In genomic region chr7:101298375-101298774, GRCm38 (mm10) we compare ENCODE assay signal across 25 mouse cellular contexts. TPM values are rescaled to one million over a fixed set of nuclear protein-coding genes. Genes with fewer than 3 reads are reported as not detected.
DNase-seq lines count a peak whose midpoint lies in the region; ATAC-seq and TF ChIP-seq lines count a peak whose summit lies in the region.
"Had no signal": no experiment of that assay in that cellular context is flagged by ENCODE, and none has a peak within 500 bp of the region (broad histone marks: within the 10 kb centered on the region; RNA-seq: fewer than 3 reads in every experiment).

No protein-coding gene starts in this region.

- no peaks in the 10 kb centered on the region for H3K27me3 ChIP-seq in intestine, postnatal 0 days (replicated peaks; ENCODE audit: control insufficient read depth, insufficient read depth, low read length)
- no peaks in the 10 kb centered on the region for H3K27me3 ChIP-seq in intestine, embryonic 15.5 days (replicated peaks)
- H3K27me3 ChIP-seq: CH12.LX had no signal

- H3K9ac ChIP-seq in intestine, postnatal 0 days (ENCODE audit: low read depth, low read length) = no peak overlapping the region
- no peak overlapping the region for H3K9ac ChIP-seq in intestine, embryonic 15.5 days
- H3K9ac ChIP-seq: embryonic facial prominence, embryonic 13.5 days; embryonic facial prominence, embryonic 15.5 days; forebrain, embryonic 12.5 days had no signal

- TF ChIP-seq CTCF in intestine, postnatal 0 days (IDR thresholded peaks at IDR 0.05; ENCODE audit: low read depth) = no peak

- H3K4me2 ChIP-seq in intestine, postnatal 0 days (replicated peaks; ENCODE audit: low read depth) = no peak overlapping the region
- H3K4me2 ChIP-seq in intestine, embryonic 15.5 days (replicated peaks) = no peak overlapping the region
- H3K4me2 ChIP-seq: embryonic facial prominence, embryonic 13.5 days; embryonic facial prominence, embryonic 15.5 days; forebrain, embryonic 12.5 days had no signal

- 75% methylated on average over 3 of the region's 3 CpGs for WGBS in intestine, postnatal 0 days
- whole genome bisulfite sequencing in intestine, embryonic 15.5 days = 89% methylated on average over 3 of the region's 3 CpGs

- no peaks in the 10 kb centered on the region for H3K9me3 ChIP-seq in intestine, postnatal 0 days (ENCODE audit: control insufficient read depth)
- no peaks in the 10 kb centered on the region for H3K9me3 ChIP-seq in intestine, embryonic 15.5 days
- H3K9me3 ChIP-seq: embryonic facial prominence, embryonic 13.5 days; embryonic facial prominence, embryonic 15.5 days; forebrain, embryonic 10.5 days; forebrain, embryonic 12.5 days; G1E had no signal

- H3K36me3 ChIP-seq in intestine, postnatal 0 days (ENCODE audit: control insufficient read depth, insufficient read depth) = no peaks in the 10 kb centered on the region; the same call in 1 of the 2 replicates
- H3K36me3 ChIP-seq in intestine, embryonic 15.5 days = peaks cover 5% of the 10 kb centered on the region; the same call in 1 of the 2 replicates
- H3K36me3 ChIP-seq: embryonic facial prominence, embryonic 13.5 days; forebrain, embryonic 12.5 days had no signal

- H3K4me3 ChIP-seq in intestine, postnatal 0 days (ENCODE audit: low read depth, low read length) = no peak overlapping the region
- no peak overlapping the region for H3K4me3 ChIP-seq in intestine, embryonic 15.5 days (replicated peaks)
- H3K4me3 ChIP-seq: embryonic facial prominence, embryonic 13.5 days; embryonic facial prominence, embryonic 15.5 days; erythroblast, embryonic 14.5 days; forebrain, embryonic 10.5 days; forebrain, embryonic 12.5 days had no signal

- H3K4me1 ChIP-seq in intestine, postnatal 0 days (replicated peaks; ENCODE audit: control insufficient read depth, insufficient read depth, low read length) = peaks cover 12% of the 10 kb centered on the region; the same call in 1 of the 2 replicates
- peaks cover 31% of the 10 kb centered on the region for H3K4me1 ChIP-seq in intestine, embryonic 15.5 days (replicated peaks)

- DNase-seq in cerebellum, adult 9-11 months = peak; percentile 12
- no peak for DNase-seq in cerebellum, adult 18-20 months
- DNase-seq in CD4-positive helper T cell, adult 2 months (ENCODE audit: low read depth, low spot score) = peak; percentile 57
- peak; percentile 54 for DNase-seq in induced T-regulatory cell, adult 2 months (ENCODE audit: low read depth)
- DNase-seq in Muller cell, postnatal 12 days (ENCODE audit: inconsistent ontology term) = no peak
- DNase-seq: adrenal gland, adult 2 months; adrenal gland, postnatal 10 days; adrenal gland, postnatal 25 days; cerebellum, adult 11 months; cerebellum, adult 2 months; cerebellum, postnatal 10 days; cerebellum, postnatal 36 days; embryo, embryonic 11 days had no signal

- ATAC-seq in intestine, postnatal 0 days = 0 out of 2 replicates have a peak, but pooled peaks have one; percentile 6
- ATAC-seq in intestine, embryonic 15.5 days = no peak
- ATAC-seq: CD4-positive, CD25-positive, alpha-beta regulatory T cell, adult 4 months; forebrain, embryonic 14.5 days; forebrain, embryonic 16.5 days had no signal

- H3K27ac ChIP-seq in intestine, postnatal 0 days (ENCODE audit: low read depth, low read length) = no peak overlapping the region
- H3K27ac ChIP-seq in intestine, embryonic 15.5 days = no peak overlapping the region
- H3K27ac ChIP-seq: embryonic facial prominence, embryonic 13.5 days; embryonic facial prominence, embryonic 15.5 days; forebrain, embryonic 10.5 days; forebrain, embryonic 12.5 days had no signal

RNA-seq across cellular contexts. Expression of gene Atg16l2, which starts 3.7 kb away (rescaled TPM):
- polyA plus RNA-seq in intestine, postnatal 0 days (2015; fragmentation: Nextera tagmentation; extraction: Ambion mirVana) = 5.2 and 6.2 TPM in 2 replicates
- 14.3 and 16.1 TPM in 2 replicates for polyA plus RNA-seq in intestine, embryonic 15.5 days (2015; fragmentation: Nextera tagmentation; extraction: Ambion mirVana)

RNA-seq across cellular contexts. Expression of gene Stard10, which starts 18.5 kb away (rescaled TPM):
- 63.7 and 71.7 TPM in 2 replicates for polyA plus RNA-seq in intestine, postnatal 0 days (2015; fragmentation: Nextera tagmentation; extraction: Ambion mirVana)
- 111 and 125 TPM in 2 replicates for polyA plus RNA-seq in intestine, embryonic 15.5 days (2015; fragmentation: Nextera tagmentation; extraction: Ambion mirVana)

RNA-seq across cellular contexts. Expression of gene Arap1, which starts 49.5 kb away (rescaled TPM):
- 31.2 and 35.3 TPM in 2 replicates for polyA plus RNA-seq in intestine, postnatal 0 days (2015; fragmentation: Nextera tagmentation; extraction: Ambion mirVana)
- 56.3 and 58.4 TPM in 2 replicates for polyA plus RNA-seq in intestine, embryonic 15.5 days (2015; fragmentation: Nextera tagmentation; extraction: Ambion mirVana)

Comparison
In these comparisons a context has a peak if more than half of its experiments do, and no peak if none do; other contexts are left out.
1. DNase-seq: peak in cerebellum, adult 9-11 months (single experiment), CD4-positive helper T cell, adult 2 months (single experiment) and induced T-regulatory cell, adult 2 months (single experiment); none in cerebellum, adult 18-20 months (0 of 2) and Muller cell, postnatal 12 days (single experiment).